Mouse (Mus musculus): ENCODE measurements around the gene Afp.

Gene Afp

DNA sequence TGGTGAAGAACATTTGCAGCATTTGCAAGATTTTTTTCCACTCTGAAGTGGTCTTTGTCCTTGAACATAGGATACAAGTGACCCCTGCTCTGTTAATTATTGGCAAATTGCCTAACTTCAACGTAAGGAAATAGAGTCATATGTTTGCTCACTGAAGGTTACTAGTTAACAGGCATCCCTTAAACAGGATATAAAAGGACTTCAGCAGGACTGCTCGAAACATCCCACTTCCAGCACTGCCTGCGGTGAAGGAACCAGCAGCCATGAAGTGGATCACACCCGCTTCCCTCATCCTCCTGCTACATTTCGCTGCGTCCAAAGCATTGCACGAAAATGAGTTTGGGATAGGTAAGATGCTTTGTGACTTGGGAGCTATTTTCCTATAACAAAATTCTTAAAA, at the start of gene Afp:
Gene Afp, plus strand, starts transcription at position 220 of the 400 bp plus-strand sequence.
- DNase-seq (ENCODE audit: low read depth, low spot score) = no peak

DNA sequence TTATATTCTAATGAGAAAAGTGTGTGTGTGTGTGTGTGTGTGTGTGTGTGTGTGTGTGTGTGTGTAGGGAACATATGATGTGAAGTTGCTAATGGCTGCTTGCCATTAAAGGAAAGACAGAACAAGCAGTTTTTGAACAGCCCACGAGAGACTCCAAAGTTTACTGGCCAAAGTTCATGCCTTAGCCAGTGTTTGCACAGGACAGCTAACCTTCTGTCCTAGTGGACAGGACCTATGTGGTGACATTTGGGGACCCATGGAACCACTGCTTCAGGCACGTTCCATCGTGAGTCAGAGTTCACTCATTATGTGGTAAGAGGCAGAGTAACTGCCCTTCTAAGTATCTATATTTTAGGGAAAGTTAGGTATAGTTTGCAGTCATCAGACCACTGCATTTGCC, 43.0 kb upstream of the Afp start:
- DNase-seq (ENCODE audit: low read depth, low spot score) = no peak

DNA sequence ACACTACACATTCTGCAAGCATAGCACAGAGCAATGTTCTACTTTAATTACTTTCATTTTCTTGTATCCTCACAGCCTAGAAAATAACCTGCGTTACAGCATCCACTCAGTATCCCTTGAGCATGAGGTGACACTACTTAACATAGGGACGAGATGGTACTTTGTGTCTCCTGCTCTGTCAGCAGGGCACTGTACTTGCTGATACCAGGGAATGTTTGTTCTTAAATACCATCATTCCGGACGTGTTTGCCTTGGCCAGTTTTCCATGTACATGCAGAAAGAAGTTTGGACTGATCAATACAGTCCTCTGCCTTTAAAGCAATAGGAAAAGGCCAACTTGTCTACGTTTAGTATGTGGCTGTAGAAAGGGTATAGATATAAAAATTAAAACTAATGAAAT, 40.6 kb upstream of the Afp start:
- DNase-seq (ENCODE audit: low read depth, low spot score) = no peak

DNA sequence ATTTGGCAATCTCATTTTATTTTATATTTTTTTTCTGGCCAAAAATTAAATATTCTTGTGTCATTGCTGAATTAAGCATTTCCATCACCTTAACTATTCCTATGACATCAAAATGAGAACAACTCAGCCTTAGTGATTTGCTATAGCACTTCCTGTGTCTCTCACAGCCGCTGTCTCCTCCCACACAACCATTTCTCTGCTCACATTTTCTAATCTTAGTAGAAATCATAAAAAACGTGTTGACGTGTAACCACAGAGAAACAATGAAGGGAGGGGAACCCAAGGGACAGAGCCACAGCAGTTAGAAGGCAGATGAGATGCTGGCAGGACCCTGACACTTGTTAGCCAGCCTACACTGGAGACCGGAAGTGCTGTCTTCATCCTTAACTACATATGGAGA, 37.8 kb upstream of the Afp start:
- DNase-seq (ENCODE audit: low read depth, low spot score) = no peak

DNA sequence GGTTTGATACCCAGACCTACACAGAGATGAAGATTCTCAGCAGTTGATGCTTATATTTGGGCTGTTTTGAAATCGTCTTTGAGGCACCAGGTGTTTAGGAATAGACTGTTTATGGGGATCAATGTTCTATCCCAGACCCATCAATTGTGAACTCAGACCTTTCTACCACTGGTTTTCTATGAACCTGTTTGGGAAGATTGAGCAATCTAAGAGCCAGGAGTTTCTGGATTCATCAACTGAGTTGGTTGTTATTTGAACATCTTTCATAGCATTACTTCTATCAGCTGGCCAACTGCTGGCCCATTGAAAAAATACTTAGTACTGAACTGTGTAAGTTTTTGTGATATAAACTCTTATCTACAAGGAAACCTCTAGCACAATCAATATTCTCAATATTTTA, 33.3 kb upstream of the Afp start:
- no peak for DNase-seq (ENCODE audit: low read depth, low spot score)

DNA sequence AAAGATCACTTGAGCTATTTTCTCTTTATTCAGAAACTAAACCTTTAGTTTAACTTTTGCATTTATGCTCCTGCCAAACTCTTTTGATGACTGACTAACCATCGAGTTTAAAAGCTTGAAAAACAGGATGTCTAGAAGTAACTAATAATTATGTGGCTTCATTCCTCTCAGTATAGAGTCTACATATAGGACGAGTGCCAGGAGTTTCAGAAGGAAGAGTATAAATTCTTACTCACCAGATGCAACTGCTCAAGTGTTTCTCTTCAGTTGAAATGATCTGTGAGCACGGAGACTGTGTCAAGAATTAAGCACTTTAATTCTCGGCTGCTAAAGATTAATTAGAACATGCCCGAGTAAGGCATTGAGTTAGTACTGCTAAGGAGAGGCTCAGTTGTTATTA, 31.8 kb upstream of the Afp start:
- no peak for DNase-seq (ENCODE audit: low read depth, low spot score)

DNA sequence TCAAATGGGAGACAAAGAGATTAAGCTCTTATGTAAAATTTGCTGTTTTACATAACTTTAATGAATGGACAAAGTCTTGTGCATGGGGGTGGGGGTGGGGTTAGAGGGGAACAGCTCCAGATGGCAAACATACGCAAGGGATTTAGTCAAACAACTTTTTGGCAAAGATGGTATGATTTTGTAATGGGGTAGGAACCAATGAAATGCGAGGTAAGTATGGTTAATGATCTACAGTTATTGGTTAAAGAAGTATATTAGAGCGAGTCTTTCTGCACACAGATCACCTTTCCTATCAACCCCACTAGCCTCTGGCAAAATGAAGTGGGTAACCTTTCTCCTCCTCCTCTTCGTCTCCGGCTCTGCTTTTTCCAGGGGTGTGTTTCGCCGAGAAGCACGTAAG, 29.9 kb upstream of the Afp start, which contains the start of gene Alb:
Gene Alb, plus strand, starts transcription at position 279 of the 400 bp plus-strand sequence.
- DNase-seq (ENCODE audit: low read depth, low spot score) = no peak

DNA sequence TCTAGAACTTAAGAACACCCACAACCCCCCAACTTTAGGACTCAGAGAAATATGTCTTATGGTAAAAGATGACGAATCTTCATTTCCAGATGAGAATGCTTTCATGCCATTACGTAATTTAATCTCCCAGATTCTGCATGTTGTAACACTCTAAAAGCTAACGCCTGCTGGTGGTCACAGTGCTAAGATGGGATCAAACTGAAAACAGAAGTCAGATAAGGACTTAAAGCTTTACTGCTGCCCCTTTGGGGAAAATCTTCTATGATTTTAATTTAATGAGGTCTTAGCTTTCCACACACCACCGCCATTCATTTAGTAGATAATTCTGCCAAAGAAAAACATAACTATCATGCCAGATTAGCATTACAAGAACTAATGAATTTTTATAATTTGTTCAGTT, 23.7 kb upstream of the Afp start:
- no peak for DNase-seq (ENCODE audit: low read depth, low spot score)

DNA sequence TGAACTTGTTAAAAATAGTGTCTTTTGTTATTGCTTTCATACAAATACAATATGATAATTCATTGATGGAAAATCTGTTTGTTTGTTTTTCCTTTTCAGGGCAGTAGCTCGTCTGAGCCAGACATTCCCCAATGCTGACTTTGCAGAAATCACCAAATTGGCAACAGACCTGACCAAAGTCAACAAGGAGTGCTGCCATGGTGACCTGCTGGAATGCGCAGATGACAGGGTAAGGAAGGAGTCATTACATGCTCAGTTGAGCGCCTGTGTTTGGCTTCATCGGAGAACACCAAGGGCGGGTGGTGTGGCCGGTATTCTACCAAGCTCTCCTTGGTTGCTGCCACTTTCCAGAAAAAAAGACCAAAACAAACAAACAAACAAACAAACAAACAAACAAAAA, 23.3 kb upstream of the Afp start:
- DNase-seq (ENCODE audit: low read depth, low spot score) = peak; percentile 31

DNA sequence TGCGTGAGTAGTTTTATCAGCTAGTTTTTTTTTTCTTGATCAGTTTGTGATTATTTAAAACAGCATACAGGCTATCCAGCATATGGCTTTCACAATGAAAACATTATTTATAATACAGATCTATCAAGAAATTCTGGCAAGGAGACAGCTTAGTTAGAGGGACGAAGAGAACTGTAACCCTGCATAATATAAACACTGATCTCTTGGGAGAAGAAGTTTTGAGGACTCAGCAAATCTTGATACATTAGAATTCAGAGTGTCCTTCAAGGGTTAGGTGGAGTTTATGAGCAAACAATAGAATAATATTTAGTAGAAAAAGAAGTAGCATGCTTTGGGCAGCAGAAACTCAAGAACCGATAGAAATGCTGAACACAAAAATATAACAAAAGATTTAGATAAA, 19.7 kb upstream of the Afp start:
- DNase-seq (ENCODE audit: low read depth, low spot score) = no peak

DNA sequence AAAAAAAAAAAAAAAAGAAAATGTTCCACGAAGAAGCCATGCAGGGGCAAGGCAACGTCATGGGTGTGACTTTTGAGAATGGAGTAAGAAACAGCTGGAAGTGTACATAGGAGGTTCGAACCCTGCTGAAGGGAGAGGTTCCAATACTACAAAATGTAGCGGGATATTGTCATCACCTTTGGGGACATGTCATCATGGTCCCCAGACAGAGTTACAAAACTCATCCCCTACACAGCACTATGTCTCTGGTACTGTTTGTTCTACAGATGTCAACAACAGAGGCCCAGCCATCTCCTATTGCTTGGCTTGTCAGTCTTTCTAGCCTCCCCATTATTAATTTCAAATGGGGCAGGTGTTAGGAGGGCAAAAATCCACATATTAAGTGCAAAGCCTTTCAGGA, 16.6 kb upstream of the Afp start:
- no peak for DNase-seq (ENCODE audit: low read depth, low spot score)

DNA sequence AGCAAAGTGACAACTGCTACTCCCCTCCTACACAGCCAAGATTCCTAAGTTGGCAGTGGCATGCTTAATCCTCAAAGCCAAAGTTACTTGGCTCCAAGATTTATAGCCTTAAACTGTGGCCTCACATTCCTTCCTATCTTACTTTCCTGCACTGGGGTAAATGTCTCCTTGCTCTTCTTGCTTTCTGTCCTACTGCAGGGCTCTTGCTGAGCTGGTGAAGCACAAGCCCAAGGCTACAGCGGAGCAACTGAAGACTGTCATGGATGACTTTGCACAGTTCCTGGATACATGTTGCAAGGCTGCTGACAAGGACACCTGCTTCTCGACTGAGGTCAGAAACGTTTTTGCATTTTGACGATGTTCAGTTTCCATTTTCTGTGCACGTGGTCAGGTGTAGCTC, 16.2 kb upstream of the Afp start:
- no peak for DNase-seq (ENCODE audit: low read depth, low spot score)

DNA sequence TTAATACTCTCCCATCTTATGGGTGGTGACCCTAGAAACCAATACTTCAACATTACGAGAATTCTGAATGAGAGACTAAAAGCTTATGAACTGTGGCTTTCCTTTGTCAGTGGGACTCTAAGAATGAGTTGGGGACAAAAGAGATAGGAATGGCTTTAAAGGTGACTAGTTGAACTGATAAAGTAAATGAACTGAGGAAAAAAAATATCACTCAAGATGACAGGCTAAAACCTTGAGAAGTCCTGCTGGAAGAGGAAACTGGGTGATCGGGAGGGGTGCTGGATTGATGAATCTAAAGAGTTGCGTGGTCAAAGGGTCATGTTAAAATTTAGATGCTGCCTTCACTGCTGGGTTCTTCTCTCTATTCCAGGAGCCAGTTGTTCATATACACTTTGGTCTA, 13.8 kb upstream of the Afp start:
- DNase-seq (ENCODE audit: low read depth, low spot score) = no peak

DNA sequence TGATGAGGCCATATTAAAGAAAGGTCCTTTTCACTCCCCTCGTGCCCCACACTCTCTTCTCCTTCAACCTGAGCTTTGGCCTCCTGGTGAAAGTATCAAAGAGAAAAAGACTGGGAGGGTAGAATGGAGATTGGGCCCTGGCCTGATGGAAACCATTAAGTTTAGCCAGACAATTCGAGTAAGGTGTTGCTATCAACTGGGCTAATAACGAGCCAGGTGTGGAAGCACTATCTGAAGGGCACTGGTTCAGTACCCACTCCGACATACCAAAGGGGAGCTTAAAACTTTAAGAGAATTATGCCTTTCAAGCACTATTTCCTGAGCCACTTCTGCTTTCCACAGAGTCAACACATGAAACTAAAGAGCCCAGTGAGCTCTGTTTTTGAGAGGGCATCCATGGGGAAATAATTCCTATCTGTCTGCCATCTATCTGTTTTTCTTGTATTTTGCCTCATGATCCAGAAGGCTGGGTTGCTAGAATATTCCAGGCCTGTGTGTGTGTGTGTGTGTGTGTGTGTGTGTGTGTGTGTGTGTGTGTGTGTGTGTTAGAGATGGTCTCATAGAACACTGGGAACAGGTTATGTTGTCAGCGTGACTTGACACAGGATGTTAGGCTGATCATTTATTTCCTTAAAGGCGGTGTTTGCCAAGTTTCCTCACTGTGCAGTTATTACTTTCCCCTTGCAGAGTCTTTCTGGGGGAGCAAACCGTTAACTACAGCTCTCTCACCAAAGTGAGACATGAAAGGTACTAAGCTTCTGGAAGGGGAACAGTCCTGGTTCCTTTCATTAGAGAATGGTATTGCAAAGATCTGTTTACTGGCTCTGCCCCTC, 13.0 kb upstream of the Afp start:
- no peak for DNase-seq (ENCODE audit: low read depth, low spot score)

DNA sequence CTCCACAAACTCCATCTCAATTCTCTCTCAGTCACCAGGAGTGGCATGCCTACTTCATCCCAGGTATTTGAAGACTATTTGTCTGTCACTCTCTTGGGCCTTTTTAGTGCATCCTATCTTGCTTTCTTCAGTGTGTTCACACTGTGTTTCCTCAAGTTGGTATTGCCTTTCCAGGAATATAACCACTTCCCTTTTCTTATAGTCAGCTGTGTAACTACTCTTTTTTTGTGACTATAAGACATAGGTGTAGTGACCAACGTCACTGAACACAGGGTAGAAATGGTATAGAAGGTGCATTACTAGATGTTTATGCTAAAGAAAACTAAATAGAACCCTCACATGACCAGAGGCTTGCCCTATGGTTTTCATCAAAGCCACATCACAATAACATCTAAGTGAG, 11.7 kb upstream of the Afp start:
- DNase-seq (ENCODE audit: low read depth, low spot score) = no peak

DNA sequence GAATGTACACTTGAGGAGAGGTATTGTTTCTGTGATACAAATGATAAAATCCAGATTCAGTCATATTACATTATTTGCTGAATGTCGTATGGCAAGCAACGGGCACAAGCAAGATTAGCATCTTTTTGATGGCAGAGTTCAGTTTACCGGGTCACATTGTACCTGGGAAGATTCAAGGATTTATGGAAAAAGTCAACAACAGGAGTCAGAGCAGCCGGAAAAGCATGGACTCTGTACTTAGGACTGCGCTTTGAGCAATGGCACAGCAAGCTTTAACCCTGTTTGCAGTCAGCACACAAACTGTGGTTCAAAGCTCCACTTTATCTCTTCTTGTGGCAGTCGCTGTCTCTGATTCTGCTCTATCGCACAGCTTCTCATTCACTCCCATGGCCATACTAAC, 4.9 kb upstream of the Afp start:
- DNase-seq (ENCODE audit: low read depth, low spot score) = no peak

DNA sequence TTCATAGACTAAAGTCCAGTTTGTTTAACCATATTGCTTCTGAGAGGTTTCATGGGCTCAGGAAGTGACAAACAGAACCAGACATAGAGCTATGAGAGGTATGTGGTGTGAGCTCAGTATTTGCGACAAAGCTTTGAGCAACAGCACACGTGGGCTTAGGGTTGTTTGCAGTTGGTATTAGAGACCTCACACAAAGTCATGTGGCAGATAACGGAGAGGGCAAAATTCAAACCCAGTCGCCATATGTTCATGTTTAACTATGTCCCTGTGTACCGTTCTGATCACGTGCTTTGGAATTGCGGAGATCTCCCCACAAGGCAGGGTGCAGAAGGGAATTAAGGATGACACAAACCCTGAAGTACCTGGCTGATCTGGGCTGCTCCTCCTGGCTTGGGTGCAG, 2.2 kb upstream of the Afp start:
- no peak for DNase-seq (ENCODE audit: low read depth, low spot score)

DNA sequence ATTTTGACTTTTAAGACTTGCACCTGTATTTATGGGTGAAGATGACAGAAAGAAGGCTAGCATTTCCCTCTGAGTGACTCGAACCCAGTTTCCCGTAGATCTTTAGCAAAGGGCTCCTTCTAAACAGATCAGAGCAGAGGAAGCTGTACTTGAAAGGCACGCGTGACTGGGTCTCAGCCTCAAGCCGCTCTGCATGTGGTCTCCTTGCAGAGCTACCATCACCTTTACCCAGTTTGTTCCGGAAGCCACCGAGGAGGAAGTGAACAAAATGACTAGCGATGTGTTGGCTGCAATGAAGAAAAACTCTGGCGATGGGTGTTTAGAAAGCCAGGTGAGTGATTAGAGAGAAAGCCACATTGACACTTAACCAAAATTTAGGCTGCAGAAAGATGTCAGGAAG, 1.9 kb downstream of the Afp start:
- no peak for DNase-seq (ENCODE audit: low read depth, low spot score)

DNA sequence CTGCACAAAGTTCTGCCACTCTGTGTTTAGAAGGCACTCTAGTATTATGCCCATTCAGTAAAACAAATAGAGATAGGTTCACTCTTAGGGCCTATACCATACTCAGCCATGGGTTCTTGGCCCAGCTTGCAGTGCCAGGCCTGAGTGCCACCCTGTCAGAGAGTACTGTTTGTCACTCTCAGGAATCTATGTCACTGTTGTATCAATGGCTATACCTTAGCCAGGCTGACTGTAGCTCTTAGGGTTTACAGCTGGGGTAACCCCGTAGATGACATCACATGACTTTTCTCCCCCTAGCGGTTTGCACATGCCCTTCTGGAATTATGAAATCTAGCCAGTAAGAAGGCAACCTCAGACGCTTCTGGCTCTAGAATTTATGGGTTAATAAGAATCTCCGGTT, 3.8 kb downstream of the Afp start:
- no peak for DNase-seq (ENCODE audit: low read depth, low spot score)

DNA sequence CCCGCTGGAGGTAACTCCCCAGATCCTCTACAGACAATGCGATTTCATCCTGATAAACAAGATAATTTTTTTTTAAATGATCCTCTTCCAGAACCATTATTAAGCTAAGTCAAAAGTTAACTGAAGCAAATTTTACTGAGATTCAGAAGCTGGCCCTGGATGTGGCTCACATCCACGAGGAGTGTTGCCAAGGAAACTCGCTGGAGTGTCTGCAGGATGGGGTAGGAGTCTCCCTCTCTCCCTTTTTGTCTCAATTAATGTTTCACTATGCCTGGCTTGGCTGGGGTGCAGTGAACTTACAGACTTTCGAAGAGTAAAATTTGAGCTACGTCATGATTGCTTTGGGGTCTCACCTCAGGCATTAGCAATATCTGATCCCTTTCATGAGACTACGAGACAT, 9.0 kb downstream of the Afp start:
- no peak for DNase-seq (ENCODE audit: low read depth, low spot score)

DNA sequence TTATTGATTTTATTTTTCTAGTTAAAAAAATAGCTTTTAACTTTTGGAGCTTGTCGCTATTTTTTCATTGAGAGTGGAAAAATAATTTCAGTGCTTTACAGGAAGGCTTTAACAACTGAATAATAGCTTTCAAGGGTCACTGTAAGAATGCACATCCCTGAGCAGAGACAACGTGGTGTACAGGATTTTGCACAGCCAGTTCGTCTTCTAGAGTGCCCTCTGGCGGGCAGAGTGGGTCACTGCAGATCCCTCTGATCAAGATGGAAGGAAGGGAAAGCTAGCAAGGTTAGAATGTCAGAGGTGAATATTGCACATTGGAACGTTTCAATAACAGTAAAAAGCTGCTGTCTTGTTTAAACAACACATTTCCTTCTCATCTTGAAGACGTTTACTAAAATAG, 10.2 kb downstream of the Afp start:
- peak; percentile 91 for DNase-seq (ENCODE audit: low read depth, low spot score)

DNA sequence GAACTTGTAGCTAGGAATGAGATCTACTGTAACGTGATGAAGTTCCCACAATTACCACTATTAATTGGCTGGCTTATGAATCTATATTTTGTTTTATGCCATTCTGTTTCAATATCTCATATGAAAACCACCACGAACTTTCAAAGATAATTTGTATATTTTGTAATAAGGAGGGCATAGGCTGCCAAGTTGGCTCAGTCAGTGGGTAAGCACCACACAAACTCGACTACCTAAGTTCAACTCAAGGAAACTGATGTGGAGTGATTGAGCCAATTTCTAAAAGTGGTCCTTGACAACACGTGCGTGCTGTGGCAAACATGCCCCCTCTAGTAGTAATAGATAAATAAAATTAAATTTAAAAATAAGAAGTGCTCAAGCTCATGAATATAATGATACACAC, 11.2 kb downstream of the Afp start:
- DNase-seq (ENCODE audit: low read depth, low spot score) = no peak

DNA sequence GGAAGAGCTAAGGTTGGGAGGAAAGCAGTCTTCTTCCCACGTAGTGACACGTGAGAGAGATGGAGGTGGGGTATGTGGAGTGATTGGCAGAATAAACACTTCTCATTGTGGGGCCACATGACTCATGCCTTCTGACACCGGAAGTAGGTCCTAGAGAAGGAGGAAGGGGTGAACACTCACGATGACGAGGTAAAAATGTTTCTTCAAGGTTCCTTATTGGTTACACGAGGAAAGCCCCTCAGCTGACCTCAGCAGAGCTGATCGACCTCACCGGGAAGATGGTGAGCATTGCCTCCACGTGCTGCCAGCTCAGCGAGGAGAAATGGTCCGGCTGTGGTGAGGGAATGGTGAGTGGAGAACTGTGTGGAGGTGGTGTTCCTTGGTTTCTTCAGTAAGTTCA, 14.2 kb downstream of the Afp start:
- peak; percentile 34 for DNase-seq (ENCODE audit: low read depth, low spot score)

DNA sequence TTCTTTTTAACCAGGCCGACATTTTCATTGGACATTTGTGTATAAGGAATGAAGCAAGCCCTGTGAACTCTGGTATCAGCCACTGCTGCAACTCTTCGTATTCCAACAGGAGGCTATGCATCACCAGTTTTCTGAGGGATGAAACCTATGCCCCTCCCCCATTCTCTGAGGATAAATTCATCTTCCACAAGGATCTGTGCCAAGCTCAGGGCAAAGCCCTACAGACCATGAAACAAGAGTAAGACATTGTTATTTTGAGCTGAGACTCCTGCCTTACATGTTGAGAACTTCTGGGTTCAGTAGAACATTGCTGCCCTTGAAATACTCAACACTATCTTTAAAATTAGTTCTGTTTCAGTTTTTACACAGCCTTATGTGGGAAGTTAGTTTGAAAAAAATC, 16.0 kb downstream of the Afp start:
- DNase-seq (ENCODE audit: low read depth, low spot score) = no peak
